Mouse (Mus musculus): ENCODE measurements around the gene Rogdi. TPM values are rescaled to one million over a fixed set of nuclear protein-coding genes. Genes with fewer than 3 reads are reported as not detected.

Gene Rogdi
- polyA plus RNA-seq (2012): 111 and 130 TPM in 2 replicates

DNA sequence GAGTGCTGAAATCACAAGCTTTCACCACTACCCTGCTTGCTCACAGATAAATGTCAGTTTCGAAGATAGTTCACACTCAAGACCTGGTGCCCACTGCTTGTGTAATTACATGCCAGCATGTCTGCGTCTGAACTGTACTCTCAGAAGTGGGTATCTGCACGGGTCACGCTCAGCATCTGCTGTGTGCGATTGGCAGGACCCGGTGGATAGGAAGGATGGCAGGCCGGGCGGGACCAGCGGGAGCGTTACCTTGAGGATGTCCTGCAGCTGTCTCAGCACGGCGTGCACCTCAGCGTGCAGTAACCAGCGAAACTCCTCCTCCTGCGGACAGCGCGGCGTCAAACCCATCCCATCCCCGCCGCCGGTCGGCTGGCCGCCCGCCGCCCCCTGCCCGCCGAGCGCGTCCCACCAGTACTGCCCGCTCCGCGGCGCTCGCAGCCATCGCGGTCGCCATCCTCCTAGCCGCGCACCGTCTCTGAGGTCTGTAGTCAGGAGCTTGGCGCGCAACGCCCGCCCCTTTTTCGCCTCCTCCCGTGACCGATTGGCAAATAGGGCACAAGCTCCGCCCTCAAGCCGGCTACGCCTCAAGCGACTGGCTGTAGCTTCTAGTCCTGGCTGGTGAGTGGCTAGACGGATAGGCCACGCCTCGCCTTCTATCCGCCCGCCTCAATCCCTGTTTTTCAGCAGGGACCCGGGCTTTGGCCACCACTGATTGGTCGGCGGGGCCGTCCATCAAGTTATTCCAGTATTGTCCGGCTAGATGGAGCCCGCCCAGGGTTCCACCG is at the start of gene Rogdi:
TSS of gene Rogdi (minus strand) at position 500 of the 785 bp plus-strand sequence.

DNA sequence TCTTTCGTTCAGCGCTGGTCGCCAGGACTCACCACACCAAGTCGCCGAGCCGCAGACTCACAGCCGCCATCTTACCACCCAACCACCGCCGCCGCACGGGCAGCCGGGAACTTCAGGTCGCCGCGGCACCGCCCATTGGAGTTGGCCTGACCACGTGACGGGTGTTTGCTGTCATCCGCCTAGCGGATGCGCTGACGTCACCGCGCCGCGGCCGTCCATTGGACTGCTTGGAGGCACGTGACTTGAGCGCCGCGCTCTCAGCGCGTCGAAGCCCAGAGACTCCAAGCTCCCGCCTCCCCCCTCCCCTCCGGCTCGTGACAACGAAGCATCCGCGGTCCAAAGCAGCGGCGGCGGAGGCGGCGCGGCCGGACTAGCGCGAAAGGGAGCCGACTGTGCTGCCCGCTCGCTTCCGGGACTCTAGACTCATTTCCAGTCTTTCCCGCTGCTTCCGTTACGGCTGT is 36.5 kb upstream of the Rogdi start, which contains the start of the genes Glyr1 and Ubn1:
TSS of gene Glyr1 (minus strand) at position 90 of the 461 bp plus-strand sequence.
TSS of gene Ubn1 (plus strand) at position 284 of the 461 bp plus-strand sequence.

DNA sequence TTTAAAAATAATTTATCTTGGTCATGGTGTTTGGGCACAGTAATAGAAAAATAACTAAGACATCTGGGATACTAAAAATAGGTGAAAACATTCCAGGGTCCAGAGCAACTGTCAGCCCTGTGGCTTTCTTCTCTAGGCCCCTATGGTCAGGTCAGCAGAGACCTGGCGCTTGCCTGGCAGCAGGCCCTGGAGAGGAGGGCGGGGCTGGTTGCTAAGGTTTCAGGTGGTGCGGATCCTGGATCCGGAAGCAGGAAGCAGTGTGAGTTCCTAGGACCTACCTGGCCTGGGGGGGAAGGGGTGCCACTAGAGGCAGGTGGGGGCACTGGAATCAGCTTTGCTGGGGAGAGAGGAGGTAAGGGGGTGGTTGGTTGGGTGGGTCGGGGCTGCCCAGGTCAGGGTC is 6.3 kb downstream of the Rogdi start, which contains the start of gene Smim22:
TSS of gene Smim22 (plus strand) at position 222 of the 400 bp plus-strand sequence.

DNA sequence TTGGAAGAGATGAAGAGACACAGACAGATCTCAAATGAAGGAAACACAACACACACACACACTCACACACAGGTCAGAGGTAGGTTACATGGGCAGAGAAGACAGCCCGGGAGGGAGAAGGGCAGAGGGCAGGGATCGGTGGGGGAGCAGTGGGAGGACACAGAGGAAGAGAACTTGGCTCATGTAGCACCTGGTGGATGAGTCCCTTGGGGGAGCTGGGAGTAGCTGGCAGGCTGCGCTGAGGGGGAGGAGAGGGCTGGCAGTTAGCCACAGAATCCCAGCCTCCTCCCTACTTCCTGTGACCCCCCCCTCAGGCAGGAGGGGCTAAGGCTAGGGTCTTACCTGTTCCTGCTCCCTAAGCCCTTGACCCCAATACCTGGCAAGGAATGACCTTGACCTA is 15.8 kb downstream of the Rogdi start, which contains the start of gene Sept12:
TSS of gene Sept12 (minus strand) at position 300 of the 400 bp plus-strand sequence.

DNA sequence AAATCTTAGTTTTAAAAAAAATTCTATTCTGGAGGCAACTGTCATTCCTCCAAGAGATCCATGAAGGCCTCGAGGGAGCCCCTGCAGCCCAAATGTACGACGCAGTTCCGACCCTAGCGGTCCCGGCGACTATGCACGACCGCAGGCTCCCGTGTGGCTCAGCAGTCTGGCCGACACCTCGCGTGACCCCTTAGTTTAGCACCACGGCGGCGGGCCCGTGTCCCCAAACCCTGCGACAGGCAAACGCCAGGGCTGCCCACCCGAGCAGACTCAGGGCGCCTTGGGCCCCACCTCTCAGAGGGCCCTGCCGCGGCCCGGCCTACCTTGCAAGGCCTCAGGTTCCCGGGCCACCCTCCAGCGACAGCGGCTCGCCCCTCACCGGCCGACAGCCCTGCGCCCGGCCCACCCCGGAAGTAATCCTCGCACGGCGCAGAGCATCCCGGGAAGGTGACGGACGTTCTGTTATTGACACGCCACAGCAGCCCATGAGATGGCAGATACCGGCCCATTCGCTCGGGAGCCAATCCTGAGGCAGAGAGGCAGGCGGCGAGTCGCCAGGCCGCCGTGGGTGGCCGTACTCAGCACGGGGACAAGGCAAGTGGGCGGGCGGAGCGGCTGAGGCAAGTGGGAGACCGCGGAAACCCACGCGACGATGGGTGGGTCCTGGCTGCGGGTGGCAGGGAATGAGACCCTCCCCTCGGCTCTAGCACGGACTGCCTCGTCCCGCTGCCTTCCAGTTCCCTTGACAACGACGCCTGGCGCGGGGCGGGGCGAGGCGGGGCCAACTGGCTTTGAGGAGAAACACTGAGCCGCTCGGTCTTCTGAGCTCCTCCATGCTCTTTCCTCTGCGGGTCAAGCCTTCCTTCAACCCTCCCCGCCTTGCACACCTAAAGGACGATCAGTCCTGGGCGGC is 49.3 kb downstream of the Rogdi start, which contains the start of gene Anks3:
TSS of gene Anks3 (minus strand) at position 409 of the 913 bp plus-strand sequence.

Other genes starting within 250 kb of the Rogdi start
- gene Cdip1, start 223.3 kb downstream of the Rogdi start, polyA plus RNA-seq (2012): 37.4 and 39.7 TPM in 2 replicates
- gene 4930562C15Rik, start 178.1 kb downstream of the Rogdi start, polyA plus RNA-seq (2012): not detected in 2 replicates
- gene Ubald1, start 133.2 kb downstream of the Rogdi start, polyA plus RNA-seq (2012): 306 and 321 TPM in 2 replicates
- 26.9 and 28.9 TPM in 2 replicates for gene Mgrn1, start 127.3 kb downstream of the Rogdi start, polyA plus RNA-seq (2012)
- gene Nudt16l1, start 74.8 kb downstream of the Rogdi start, polyA plus RNA-seq (2012): 38.9 and 41.7 TPM in 2 replicates
- gene Anks3, start 49.3 kb downstream of the Rogdi start, polyA plus RNA-seq (2012): 35.1 and 47.1 TPM in 2 replicates
- 0.03 TPM in 1 of 2 replicates, not detected in the other for gene Sept12, start 15.7 kb downstream of the Rogdi start, polyA plus RNA-seq (2012)
- gene Smim22, start 6.3 kb downstream of the Rogdi start, polyA plus RNA-seq (2012): not detected in 2 replicates
- gene Glyr1, start 36.3 kb upstream of the Rogdi start, polyA plus RNA-seq (2012): 23.6 and 25.3 TPM in 2 replicates
- gene Ubn1, start 36.5 kb upstream of the Rogdi start, polyA plus RNA-seq (2012): 20.0 and 22.6 TPM in 2 replicates
- gene Ppl, start 118.9 kb upstream of the Rogdi start, polyA plus RNA-seq (2012): 0.02 TPM in 1 of 2 replicates, not detected in the other
- not detected in 2 replicates for gene Sec14l5, start 133.6 kb upstream of the Rogdi start, polyA plus RNA-seq (2012)
- 54.6 and 72.0 TPM in 2 replicates for gene Nagpa, start 190.5 kb upstream of the Rogdi start, polyA plus RNA-seq (2012)
- gene AU021092, start 208.7 kb upstream of the Rogdi start, polyA plus RNA-seq (2012): not detected in 2 replicates
- 13.6 and 14.8 TPM in 2 replicates for gene Alg1, start 220.1 kb upstream of the Rogdi start, polyA plus RNA-seq (2012)
- gene Eef2kmt, start 242.4 kb upstream of the Rogdi start, polyA plus RNA-seq (2012): 3.7 and 3.8 TPM in 2 replicates

Data from megakaryocyte-erythroid progenitor cell, adult 5 weeks (primary cell).